Mouse (Mus musculus) ES-Bruce4 (cell line): Measurements from ENCODE around the gene Eml2.

Experiments
- CTCF ChIP-seq: IDR thresholded peaks from one replicate; pipeline ENCODE4 v1.8.1; 2011; ENCODE audit warnings: low read depth, low read length
- EP300 ChIP-seq: IDR thresholded peaks from 2 replicates; pipeline ENCODE4 v1.6.1; 2011; ENCODE audit warnings: low read depth, low read length; ENCODE audit not compliant: insufficient read depth
- POLR2A ChIP-seq: IDR thresholded peaks from one replicate; pipeline ENCODE4 v1.8.1; 2011; ENCODE audit warnings: low read length; ENCODE audit not compliant: insufficient read depth

GRCm38 (mm10) chr7:19211996-19212755 is 36.0 kb downstream of the Eml2 start, which contains the start of gene Gpr4:
- no peak for TF ChIP-seq CTCF
- no peak for TF ChIP-seq POLR2A
- 0 out of 2 replicates have a peak, but pooled peaks have one; percentile 13 for TF ChIP-seq EP300
